Mouse (Mus musculus) olfactory bulb, adult 2 months (tissue): ENCODE measurements around the gene Msh5. TPM values are rescaled to one million over a fixed set of nuclear protein-coding genes. Genes with fewer than 3 reads are reported as not detected.

Experiments
- H3K27ac ChIP-seq: fragments of 200-500 bp; 2 replicates; pipeline ENCODE4 v1.5.1; 2012; ENCODE audit warnings: low read depth, low read length; ENCODE audit not compliant: insufficient read depth
- H3K4me1 ChIP-seq: fragments of 200-500 bp; 2 replicates; pipeline ENCODE4 v1.6.1; 2012; ENCODE audit warnings: low read length; ENCODE audit not compliant: control insufficient read depth, insufficient read depth
- H3K4me3 ChIP-seq: fragments of 200-500 bp; 2 replicates; pipeline ENCODE4 v1.5.1; 2012; ENCODE audit warnings: mild to moderate bottlenecking, low read depth, low read length, moderate library complexity; ENCODE audit not compliant: insufficient read depth
- CTCF ChIP-seq: fragments of 200-500 bp; IDR thresholded peaks from 2 replicates; pipeline ENCODE4 v1.5.1; 2012; ENCODE audit warnings: low read depth, mild to moderate bottlenecking, low read length, moderate library complexity; ENCODE audit not compliant: insufficient read depth
- POLR2A ChIP-seq: fragments of 200-500 bp; IDR thresholded peaks from 2 replicates; pipeline ENCODE4 v1.6.1; 2012; ENCODE audit warnings: mild to moderate bottlenecking, low read depth, low read length, moderate library complexity; ENCODE audit not compliant: insufficient read depth
- WGBS: fragments of 180-500 bp; shearing (Covaris S2); methylation state at CpG from one replicate; pipeline ENCODE4 v1.1.7; 2018; 5-methylcytosine and 5-hydroxymethylcytosine counted together
- polyA plus RNA-seq: library from polyadenylated mRNA; stranded (reverse); fragments of >200 nt; gene quantifications from 2 replicates; pipeline ENCODE4 v1.2.4, GENCODE M21; 2012; ENCODE audit warnings: low replicate concordance; ENCODE audit not compliant: missing spikeins, insufficient read depth, insufficient read length

The Msh5 gene
- polyA plus RNA-seq, 1 experiment: not detected

GRCm38 (mm10) chr17:35051156-35052086 is 4.9 kb upstream of the Msh5 start:
- no peak for TF ChIP-seq POLR2A
- TF ChIP-seq CTCF: no peak
- 25% methylated on average over 21 of the region's 21 CpGs for WGBS
- peak overlapping the region; percentile 41 for H3K27ac ChIP-seq
- H3K4me3 ChIP-seq: peak overlapping the region; percentile 47
- peaks cover 27% of the 10 kb centered on the region for H3K4me1 ChIP-seq

- H3K4me3 ChIP-seq: peak overlapping the region; percentile 47
- peak overlapping the region; percentile 47; the same call in 1 of the 2 replicates for H3K27ac ChIP-seq
- WGBS: 12% methylated on average over 27 of the region's 27 CpGs
- peaks cover 33% of the 10 kb centered on the region for H3K4me1 ChIP-seq
- TF ChIP-seq CTCF (no peak), POLR2A (no peak)
Observed at GRCm38 (mm10) chr17:35050126-35050750, 3.7 kb upstream of the Msh5 start.

GRCm38 (mm10) chr17:35049561-35050016 is 3.0 kb upstream of the Msh5 start, which contains the start of gene Clic1:
Gene Clic1, plus strand, starts transcription at chr17:35049966.
- Histone ChIP-seq H3K4me3 (peak within 1 kb of the TSS; percentile 47), H3K27ac (peak within 1 kb of the TSS; percentile 47; the same call in 1 of the 2 replicates), H3K4me1 (peaks cover 33% of the 10 kb centered on the region)
- no peak for TF ChIP-seq POLR2A
- TF ChIP-seq CTCF: no peak
- 22% methylated on average over 11 of the region's 11 CpGs for WGBS

GRCm38 (mm10) chr17:35048932-35049440 is 2.4 kb upstream of the Msh5 start:
- Histone ChIP-seq H3K4me1 (peaks cover 33% of the 10 kb centered on the region), H3K27ac (no peak overlapping the region), H3K4me3 (no peak overlapping the region)
- 84% methylated on average over 5 of the region's 5 CpGs for WGBS
- TF ChIP-seq POLR2A (no peak), CTCF (no peak)

GRCm38 (mm10) chr17:35048149-35048931 is 1.8 kb upstream of the Msh5 start:
- TF ChIP-seq CTCF: no peak
- no peak for TF ChIP-seq POLR2A
- Histone ChIP-seq H3K4me3 (no peak overlapping the region), H3K27ac (no peak overlapping the region), H3K4me1 (peaks cover 33% of the 10 kb centered on the region)
- 51% methylated on average over 11 of the region's 11 CpGs for WGBS

GRCm38 (mm10) chr17:35047688-35048087 is 1.1 kb upstream of the Msh5 start:
- H3K4me3 ChIP-seq: no peak overlapping the region
- TF ChIP-seq POLR2A (no peak), CTCF (no peak)
- peaks cover 33% of the 10 kb centered on the region for H3K4me1 ChIP-seq
- WGBS: 61% methylated on average over 1 of the region's 1 CpGs
- no peak overlapping the region for H3K27ac ChIP-seq

- no peak for TF ChIP-seq CTCF
- TF ChIP-seq POLR2A: no peak
- H3K4me1 ChIP-seq: peaks cover 23% of the 10 kb centered on the region
- peak overlapping the region; percentile 73 for H3K4me3 ChIP-seq
- no peak overlapping the region for H3K27ac ChIP-seq
- WGBS: 6% methylated on average over 48 of the region's 48 CpGs
Observed at GRCm38 (mm10) chr17:35045807-35046680, 501 bp downstream of the Msh5 start.
